Mouse (Mus musculus): ENCODE results near the gene AC129217.1. TPM values are rescaled to one million over a fixed set of nuclear protein-coding genes. Genes with fewer than 3 reads are reported as not detected.

Gene AC129217.1
- total and polyA plus RNA-seq, 3 experiments: 0.23 to 53.4 TPM; not detected in 1

Other genes starting within 250 kb of the AC129217.1 start
Only the 30 nearest of the 33 such genes appear.
- gene Slc3a2, start 106.4 kb upstream of the AC129217.1 start, total RNA-seq (2012; rRNA removed): 164 and 253 TPM in 2 replicates
- gene Slc3a2, start 106.4 kb upstream of the AC129217.1 start, polyA plus RNA-seq (2012; ENCODE audit: insufficient read depth in 1 of 2, insufficient read length in 2 of 2, low read depth in 1 of 2, low replicate concordance in 2 of 2, missing spikeins in 1 of 2): 100 to 1,000 TPM; 428 to 670 TPM
- 158 and 208 TPM in 2 replicates for gene Wdr74, start 93.9 kb upstream of the AC129217.1 start, total RNA-seq (2012; rRNA removed)
- 100 to 1,000 TPM; 208 to 803 TPM for gene Wdr74, start 93.9 kb upstream of the AC129217.1 start, polyA plus RNA-seq (2012; ENCODE audit: insufficient read depth in 1 of 2, insufficient read length in 2 of 2, low read depth in 1 of 2, low replicate concordance in 2 of 2, missing spikeins in 1 of 2)
- gene 1700092M07Rik, start 89.1 kb upstream of the AC129217.1 start, total RNA-seq (2012; rRNA removed): 3.0 and 3.3 TPM in 2 replicates
- 1 to 10 TPM in 1 of 2 experiments, not detected in 1; 4.3 TPM for gene 1700092M07Rik, start 89.1 kb upstream of the AC129217.1 start, polyA plus RNA-seq (2012; ENCODE audit: insufficient read depth in 1 of 2, insufficient read length in 2 of 2, low read depth in 1 of 2, low replicate concordance in 2 of 2, missing spikeins in 1 of 2)
- gene Stx5a, start 88.4 kb upstream of the AC129217.1 start, total RNA-seq (2012; rRNA removed): 27.5 and 28.7 TPM in 2 replicates
- gene Stx5a, start 88.4 kb upstream of the AC129217.1 start, polyA plus RNA-seq (2012; ENCODE audit: insufficient read depth in 1 of 2, insufficient read length in 2 of 2, low read depth in 1 of 2, low replicate concordance in 2 of 2, missing spikeins in 1 of 2): 10 to 100 TPM in 1 of 2 experiments, not detected in 1; 50.0 TPM
- 107 and 122 TPM in 2 replicates for gene Nxf1, start 72.7 kb upstream of the AC129217.1 start, total RNA-seq (2012; rRNA removed)
- gene Nxf1, start 72.7 kb upstream of the AC129217.1 start, polyA plus RNA-seq (2012; ENCODE audit: insufficient read depth in 1 of 2, insufficient read length in 2 of 2, low read depth in 1 of 2, low replicate concordance in 2 of 2, missing spikeins in 1 of 2): 100 to 1,000 TPM; 231 to 296 TPM
- gene Tmem223, start 58.8 kb upstream of the AC129217.1 start, total RNA-seq (2012; rRNA removed): 7.5 and 7.8 TPM in 2 replicates
- 10 to 100 TPM in 1 of 2 experiments, not detected in 1; 23.2 TPM for gene Tmem223, start 58.8 kb upstream of the AC129217.1 start, polyA plus RNA-seq (2012; ENCODE audit: insufficient read depth in 1 of 2, insufficient read length in 2 of 2, low read depth in 1 of 2, low replicate concordance in 2 of 2, missing spikeins in 1 of 2)
- gene Tmem179b, start 55.3 kb upstream of the AC129217.1 start, total RNA-seq (2012; rRNA removed): 49.2 and 60.0 TPM in 2 replicates
- gene Tmem179b, start 55.3 kb upstream of the AC129217.1 start, polyA plus RNA-seq (2012; ENCODE audit: insufficient read depth in 1 of 2, insufficient read length in 2 of 2, low read depth in 1 of 2, low replicate concordance in 2 of 2, missing spikeins in 1 of 2): 100 to 1,000 TPM in 1 of 2 experiments, not detected in 1; 101 TPM
- 15.3 and 18.3 TPM in 2 replicates for gene Taf6l, start 43.4 kb upstream of the AC129217.1 start, total RNA-seq (2012; rRNA removed)
- gene Taf6l, start 43.4 kb upstream of the AC129217.1 start, polyA plus RNA-seq (2012; ENCODE audit: insufficient read depth in 1 of 2, insufficient read length in 2 of 2, low read depth in 1 of 2, low replicate concordance in 2 of 2, missing spikeins in 1 of 2): 10 to 100 TPM in 1 of 2 experiments, not detected in 1; 25.5 TPM
- gene Polr2g, start 31.2 kb upstream of the AC129217.1 start, total RNA-seq (2012; rRNA removed): 165 and 188 TPM in 2 replicates
- 100 to 1,000 TPM in 1 of 2 experiments, not detected in 1; 181 TPM for gene Polr2g, start 31.2 kb upstream of the AC129217.1 start, polyA plus RNA-seq (2012; ENCODE audit: insufficient read depth in 1 of 2, insufficient read length in 2 of 2, low read depth in 1 of 2, low replicate concordance in 2 of 2, missing spikeins in 1 of 2)
- 2.6 and 2.9 TPM in 2 replicates for gene Zbtb3, start 27.2 kb upstream of the AC129217.1 start, total RNA-seq (2012; rRNA removed)
- 1 to 10 TPM in 1 of 2 experiments, not detected in 1; 2.4 TPM for gene Zbtb3, start 27.2 kb upstream of the AC129217.1 start, polyA plus RNA-seq (2012; ENCODE audit: insufficient read depth in 1 of 2, insufficient read length in 2 of 2, low read depth in 1 of 2, low replicate concordance in 2 of 2, missing spikeins in 1 of 2)
- 22.9 and 24.2 TPM in 2 replicates for gene Ttc9c, start 10.4 kb upstream of the AC129217.1 start, total RNA-seq (2012; rRNA removed)
- gene Ttc9c, start 10.4 kb upstream of the AC129217.1 start, polyA plus RNA-seq (2012; ENCODE audit: insufficient read depth in 1 of 2, insufficient read length in 2 of 2, low read depth in 1 of 2, low replicate concordance in 2 of 2, missing spikeins in 1 of 2): 10 to 100 TPM in 1 of 2 experiments, not detected in 1; 29.8 TPM
- 39.4 and 44.6 TPM in 2 replicates for gene Hnrnpul2, start 9.8 kb upstream of the AC129217.1 start, total RNA-seq (2012; rRNA removed)
- gene Hnrnpul2, start 9.8 kb upstream of the AC129217.1 start, polyA plus RNA-seq (2012; ENCODE audit: insufficient read depth in 1 of 2, insufficient read length in 2 of 2, low read depth in 1 of 2, low replicate concordance in 2 of 2, missing spikeins in 1 of 2): 100 to 1,000 TPM; 106 to 174 TPM
- gene Bscl2, start 7.7 kb downstream of the AC129217.1 start, total RNA-seq (2012; rRNA removed): 26.0 and 29.5 TPM in 2 replicates
- 10 to 100 TPM in 1 of 2 experiments, not detected in 1; 51.3 TPM for gene Bscl2, start 7.7 kb downstream of the AC129217.1 start, polyA plus RNA-seq (2012; ENCODE audit: insufficient read depth in 1 of 2, insufficient read length in 2 of 2, low read depth in 1 of 2, low replicate concordance in 2 of 2, missing spikeins in 1 of 2)
- 0.15 and 0.29 TPM in 2 replicates for gene Gng3, start 9.4 kb downstream of the AC129217.1 start, total RNA-seq (2012; rRNA removed)
- 1 to 10 TPM in 1 of 2 experiments, not detected in 1; 2.5 TPM for gene Gng3, start 9.4 kb downstream of the AC129217.1 start, polyA plus RNA-seq (2012; ENCODE audit: insufficient read depth in 1 of 2, insufficient read length in 2 of 2, low read depth in 1 of 2, low replicate concordance in 2 of 2, missing spikeins in 1 of 2)
- 0.15 and 0.26 TPM in 2 replicates for gene Lrrn4cl, start 21.0 kb downstream of the AC129217.1 start, total RNA-seq (2012; rRNA removed)
- gene Lrrn4cl, start 21.0 kb downstream of the AC129217.1 start, polyA plus RNA-seq (2012; ENCODE audit: insufficient read depth in 1 of 2, insufficient read length in 2 of 2, low read depth in 1 of 2, low replicate concordance in 2 of 2, missing spikeins in 1 of 2): under 1 TPM in 1 of 2 experiments, not detected in 1; 0.54 TPM
- gene Ubxn1, start 41.7 kb downstream of the AC129217.1 start, total RNA-seq (2012; rRNA removed): 179 and 187 TPM in 2 replicates
- 100 to 1,000 TPM in 1 of 2 experiments, not detected in 1; 366 TPM for gene Ubxn1, start 41.7 kb downstream of the AC129217.1 start, polyA plus RNA-seq (2012; ENCODE audit: insufficient read depth in 1 of 2, insufficient read length in 2 of 2, low read depth in 1 of 2, low replicate concordance in 2 of 2, missing spikeins in 1 of 2)
- gene Uqcc3, start 51.1 kb downstream of the AC129217.1 start, total RNA-seq (2012; rRNA removed): 46.3 and 49.4 TPM in 2 replicates
- gene Uqcc3, start 51.1 kb downstream of the AC129217.1 start, polyA plus RNA-seq (2012; ENCODE audit: insufficient read depth in 1 of 2, insufficient read length in 2 of 2, low read depth in 1 of 2, low replicate concordance in 2 of 2, missing spikeins in 1 of 2): 10 to 100 TPM in 1 of 2 experiments, not detected in 1; 55.0 TPM
- 10.3 and 15.5 TPM in 2 replicates for gene Lbhd1, start 54.0 kb downstream of the AC129217.1 start, total RNA-seq (2012; rRNA removed)
- gene Lbhd1, start 54.0 kb downstream of the AC129217.1 start, polyA plus RNA-seq (2012; ENCODE audit: insufficient read depth in 1 of 2, insufficient read length in 2 of 2, low read depth in 1 of 2, low replicate concordance in 2 of 2, missing spikeins in 1 of 2): 100 to 1,000 TPM in 1 of 2 experiments, 10 to 100 TPM in 1; 46.5 to 123 TPM
- gene Gm49403, start 54.2 kb downstream of the AC129217.1 start, total RNA-seq (2012; rRNA removed): not detected in 2 replicates
- not detected for gene Gm49403, start 54.2 kb downstream of the AC129217.1 start, polyA plus RNA-seq (2012; ENCODE audit: insufficient read depth in 1 of 2, insufficient read length in 2 of 2, low read depth in 1 of 2, low replicate concordance in 2 of 2, missing spikeins in 1 of 2)
- gene 1810009A15Rik, start 59.1 kb downstream of the AC129217.1 start, total RNA-seq (2012; rRNA removed): 171 and 184 TPM in 2 replicates
- 100 to 1,000 TPM in 1 of 2 experiments, not detected in 1; 189 TPM for gene 1810009A15Rik, start 59.1 kb downstream of the AC129217.1 start, polyA plus RNA-seq (2012; ENCODE audit: insufficient read depth in 1 of 2, insufficient read length in 2 of 2, low read depth in 1 of 2, low replicate concordance in 2 of 2, missing spikeins in 1 of 2)
- gene Gm49416, start 59.2 kb downstream of the AC129217.1 start, total RNA-seq (2012; rRNA removed): 0.77 TPM in 1 of 2 replicates, not detected in the other
- gene Gm49416, start 59.2 kb downstream of the AC129217.1 start, polyA plus RNA-seq (2012; ENCODE audit: insufficient read depth in 1 of 2, insufficient read length in 2 of 2, low read depth in 1 of 2, low replicate concordance in 2 of 2, missing spikeins in 1 of 2): 10 to 100 TPM in 1 of 2 experiments, not detected in 1; 31.2 TPM
- 38.1 and 43.9 TPM in 2 replicates for gene Ints5, start 63.2 kb downstream of the AC129217.1 start, total RNA-seq (2012; rRNA removed)
- gene Ints5, start 63.2 kb downstream of the AC129217.1 start, polyA plus RNA-seq (2012; ENCODE audit: insufficient read depth in 1 of 2, insufficient read length in 2 of 2, low read depth in 1 of 2, low replicate concordance in 2 of 2, missing spikeins in 1 of 2): 10 to 100 TPM in 1 of 2 experiments, not detected in 1; 51.5 TPM
- 104 and 122 TPM in 2 replicates for gene Ganab, start 68.3 kb downstream of the AC129217.1 start, total RNA-seq (2012; rRNA removed)
- 100 to 1,000 TPM in 1 of 2 experiments, not detected in 1; 123 TPM for gene Ganab, start 68.3 kb downstream of the AC129217.1 start, polyA plus RNA-seq (2012; ENCODE audit: insufficient read depth in 1 of 2, insufficient read length in 2 of 2, low read depth in 1 of 2, low replicate concordance in 2 of 2, missing spikeins in 1 of 2)
- gene B3gat3, start 90.6 kb downstream of the AC129217.1 start, total RNA-seq (2012; rRNA removed): 21.0 and 26.2 TPM in 2 replicates
- 10 to 100 TPM in 1 of 2 experiments, not detected in 1; 35.4 TPM for gene B3gat3, start 90.6 kb downstream of the AC129217.1 start, polyA plus RNA-seq (2012; ENCODE audit: insufficient read depth in 1 of 2, insufficient read length in 2 of 2, low read depth in 1 of 2, low replicate concordance in 2 of 2, missing spikeins in 1 of 2)
- 1.6 and 4.1 TPM in 2 replicates for gene Rom1, start 99.6 kb downstream of the AC129217.1 start, total RNA-seq (2012; rRNA removed)
- 1 to 10 TPM in 1 of 2 experiments, not detected in 1; 3.1 TPM for gene Rom1, start 99.6 kb downstream of the AC129217.1 start, polyA plus RNA-seq (2012; ENCODE audit: insufficient read depth in 1 of 2, insufficient read length in 2 of 2, low read depth in 1 of 2, low replicate concordance in 2 of 2, missing spikeins in 1 of 2)
- 13.0 and 16.6 TPM in 2 replicates for gene Eml3, start 99.8 kb downstream of the AC129217.1 start, total RNA-seq (2012; rRNA removed)
- 10 to 100 TPM in 1 of 2 experiments, not detected in 1; 23.4 TPM for gene Eml3, start 99.8 kb downstream of the AC129217.1 start, polyA plus RNA-seq (2012; ENCODE audit: insufficient read depth in 1 of 2, insufficient read length in 2 of 2, low read depth in 1 of 2, low replicate concordance in 2 of 2, missing spikeins in 1 of 2)
- gene Mta2, start 112.1 kb downstream of the AC129217.1 start, total RNA-seq (2012; rRNA removed): 150 and 171 TPM in 2 replicates
- 100 to 1,000 TPM; 116 to 167 TPM for gene Mta2, start 112.1 kb downstream of the AC129217.1 start, polyA plus RNA-seq (2012; ENCODE audit: insufficient read depth in 1 of 2, insufficient read length in 2 of 2, low read depth in 1 of 2, low replicate concordance in 2 of 2, missing spikeins in 1 of 2)
- 54.6 and 54.9 TPM in 2 replicates for gene Tut1, start 124.1 kb downstream of the AC129217.1 start, total RNA-seq (2012; rRNA removed)
- 10 to 100 TPM in 1 of 2 experiments, not detected in 1; 68.2 TPM for gene Tut1, start 124.1 kb downstream of the AC129217.1 start, polyA plus RNA-seq (2012; ENCODE audit: insufficient read depth in 1 of 2, insufficient read length in 2 of 2, low read depth in 1 of 2, low replicate concordance in 2 of 2, missing spikeins in 1 of 2)
- 1,362 and 1,397 TPM in 2 replicates for gene Eef1g, start 137.3 kb downstream of the AC129217.1 start, total RNA-seq (2012; rRNA removed)
- 1,000 to 10,000 TPM; 1,691 to 1,817 TPM for gene Eef1g, start 137.3 kb downstream of the AC129217.1 start, polyA plus RNA-seq (2012; ENCODE audit: insufficient read depth in 1 of 2, insufficient read length in 2 of 2, low read depth in 1 of 2, low replicate concordance in 2 of 2, missing spikeins in 1 of 2)
- 1.2 and 1.3 TPM in 2 replicates for gene Ahnak, start 159.5 kb downstream of the AC129217.1 start, total RNA-seq (2012; rRNA removed)
- 1 to 10 TPM in 1 of 2 experiments, not detected in 1; 2.2 TPM for gene Ahnak, start 159.5 kb downstream of the AC129217.1 start, polyA plus RNA-seq (2012; ENCODE audit: insufficient read depth in 1 of 2, insufficient read length in 2 of 2, low read depth in 1 of 2, low replicate concordance in 2 of 2, missing spikeins in 1 of 2)